Mouse (Mus musculus) cerebellum, adult 2 months (tissue): ENCODE data around the gene Tnpo1. TPM values are rescaled to one million over a fixed set of nuclear protein-coding genes. Genes with fewer than 3 reads are reported as not detected.

Source experiments
- DNase-seq, 2 experiments: peaks; one replicate each; pipeline ENCODE4 v3.0.0; 2021
- H3K27ac ChIP-seq: fragments of 200-500 bp; 2 replicates; pipeline ENCODE4 v1.5.1; 2012; ENCODE audit warnings: low read length, control low read depth, inconsistent platforms; ENCODE audit not compliant: insufficient read depth
- H3K27me3 ChIP-seq: fragments of 200-500 bp; 2 replicates; pipeline ENCODE4 v1.6.1; 2012; ENCODE audit warnings: inconsistent platforms, mild to moderate bottlenecking, low read length, moderate library complexity; ENCODE audit not compliant: control insufficient read depth, insufficient read depth
- H3K4me1 ChIP-seq: fragments of 200-500 bp; 2 replicates; pipeline ENCODE4 v1.6.1; 2011; ENCODE audit warnings: low read length; ENCODE audit not compliant: control insufficient read depth, insufficient read depth
- H3K4me3 ChIP-seq: fragments of 200-500 bp; replicated peaks from 2 replicates; pipeline ENCODE3; 2011; ENCODE audit warnings: mild to moderate bottlenecking, low read depth, low read length, control low read depth; ENCODE audit not compliant: insufficient read depth
- CTCF ChIP-seq: fragments of 200-500 bp; IDR thresholded peaks from 2 replicates; pipeline ENCODE4 v1.5.1; 2011; ENCODE audit warnings: low read depth, mild to moderate bottlenecking, control low read depth, low read length, moderate library complexity, borderline replicate concordance; ENCODE audit not compliant: insufficient read depth
- POLR2A ChIP-seq: fragments of 200-500 bp; IDR thresholded peaks from 2 replicates; pipeline ENCODE4 v1.6.1; 2011; ENCODE audit warnings: low read length, control low read depth, borderline replicate concordance; ENCODE audit not compliant: insufficient read depth
- WGBS: fragments of 180-500 bp; shearing (Covaris S2); methylation state at CpG from one replicate; pipeline ENCODE4 v1.1.7; 2018; 5-methylcytosine and 5-hydroxymethylcytosine counted together
- polyA plus RNA-seq: library from polyadenylated mRNA; depleted of rRNA; stranded (reverse); fragments of >200 nt; gene quantifications from 2 replicates; pipeline ENCODE4 v1.2.3, GENCODE M21; 2012

Gene Tnpo1
- polyA plus RNA-seq, 1 experiment, result 23.9 TPM

- Histone ChIP-seq H3K4me3 (no peak overlapping the region), H3K27ac (no peak overlapping the region), H3K27me3 (no peaks in the 10 kb centered on the region), H3K4me1 (no peaks in the 10 kb centered on the region)
- no peak for DNase-seq
- TF ChIP-seq POLR2A (no peak), CTCF (no peak)
- whole genome bisulfite sequencing, result 90% methylated on average over 4 of the region's 4 CpGs
Measured at GRCm38 (mm10) chr13:98945381-98945780, 19.2 kb upstream of the Tnpo1 start.

- no peaks in the 10 kb centered on the region for H3K27me3 ChIP-seq
- no peak overlapping the region for H3K27ac ChIP-seq
- DNase-seq, result no peak
- H3K4me3 ChIP-seq, result no peak overlapping the region
- H3K4me1 ChIP-seq, result no peaks in the 10 kb centered on the region
- TF ChIP-seq POLR2A (no peak), CTCF (no peak)
- WGBS, result 66% methylated on average over 7 of the region's 7 CpGs
Measured at GRCm38 (mm10) chr13:98944620-98945081, 18.5 kb upstream of the Tnpo1 start.

GRCm38 (mm10) chr13:98942360-98942759 is 16.2 kb upstream of the Tnpo1 start:
- 72% methylated on average over 6 of the region's 6 CpGs for WGBS
- Histone ChIP-seq H3K27me3 (no peaks in the 10 kb centered on the region), H3K4me3 (no peak overlapping the region), H3K27ac (no peak overlapping the region), H3K4me1 (no peaks in the 10 kb centered on the region)
- no peak for DNase-seq
- no peak for TF ChIP-seq CTCF
- no peak for TF ChIP-seq POLR2A

GRCm38 (mm10) chr13:98941829-98942343 is 15.7 kb upstream of the Tnpo1 start:
- Histone ChIP-seq H3K4me1 (no peaks in the 10 kb centered on the region), H3K27me3 (no peaks in the 10 kb centered on the region), H3K27ac (no peak overlapping the region), H3K4me3 (no peak overlapping the region)
- 82% methylated on average over 7 of the region's 7 CpGs for WGBS
- no peak for DNase-seq
- TF ChIP-seq CTCF (no peak), POLR2A (no peak)

GRCm38 (mm10) chr13:98937108-98937507 is 10.9 kb upstream of the Tnpo1 start:
- Histone ChIP-seq H3K27ac (no peak overlapping the region), H3K4me3 (no peak overlapping the region), H3K4me1 (no peaks in the 10 kb centered on the region), H3K27me3 (no peaks in the 10 kb centered on the region)
- TF ChIP-seq CTCF, result no peak
- TF ChIP-seq POLR2A, result no peak
- 84% methylated on average over 6 of the region's 6 CpGs for WGBS
- DNase-seq, result no peak

GRCm38 (mm10) chr13:98928908-98929307 is 2.7 kb upstream of the Tnpo1 start:
- TF ChIP-seq POLR2A (no peak), CTCF (no peak)
- 97% methylated on average over 2 of the region's 2 CpGs for WGBS
- no peak overlapping the region for H3K4me3 ChIP-seq

GRCm38 (mm10) chr13:98926958-98927242 is 716 bp upstream of the Tnpo1 start:
- WGBS, result 63% methylated on average over 3 of the region's 3 CpGs
- TF ChIP-seq CTCF (no peak), POLR2A (no peak)

More at GRCm38 (mm10) chr13:98928908-98929307, 2.7 kb upstream of the Tnpo1 start:
- no peak overlapping the region for H3K27ac ChIP-seq
- no peak for DNase-seq
- no peaks in the 10 kb centered on the region for H3K27me3 ChIP-seq
- H3K4me1 ChIP-seq, result no peaks in the 10 kb centered on the region; the same call in 1 of the 2 replicates

GRCm38 (mm10) chr13:98925486-98926212 is 535 bp downstream of the Tnpo1 start:
- TF ChIP-seq POLR2A, result no peak
- TF ChIP-seq CTCF, result no peak
- peak in 1 of 2 experiments; percentile 46 for DNase-seq
- under 1% methylated on average over 66 of the region's 66 CpGs for WGBS

More at GRCm38 (mm10) chr13:98926958-98927242, 716 bp upstream of the Tnpo1 start:
- no peaks in the 10 kb centered on the region; the same call in 1 of the 2 replicates for H3K4me1 ChIP-seq
- no peak overlapping the region for H3K27ac ChIP-seq
- peak overlapping the region; percentile 99 for H3K4me3 ChIP-seq
- H3K27me3 ChIP-seq, result no peaks in the 10 kb centered on the region
- DNase-seq, result no peak

More at GRCm38 (mm10) chr13:98925486-98926212, 535 bp downstream of the Tnpo1 start:
- Histone ChIP-seq H3K4me3 (peak overlapping the region; percentile 99), H3K27me3 (no peaks in the 10 kb centered on the region), H3K4me1 (no peaks in the 10 kb centered on the region; the same call in 1 of the 2 replicates), H3K27ac (peak overlapping the region; percentile 83)
